Mouse (Mus musculus) limb, embryonic 12.5 days (tissue): ENCODE measurements around the gene Fcrla. TPM values are rescaled to one million over a fixed set of nuclear protein-coding genes. Genes with fewer than 3 reads are reported as not detected.

Source experiments
- ATAC-seq: fragments of 200-750 bp; cut with Nextera tagmentation; 2 replicates; pipeline ENCODE4 v1.8.0; 2017; ENCODE audit warnings: low read depth, moderate TSS enrichment; ENCODE audit not compliant: insufficient number of reproducible peaks, insufficient read depth, low FRiP score, low TSS enrichment
- H3K27ac ChIP-seq: fragments of 300-500 bp; sonication (generic); 2 replicates; pipeline ENCODE4 v1.5.1; 2016; ENCODE audit warnings: mild to moderate bottlenecking, moderate library complexity
- H3K27me3 ChIP-seq: fragments of 300-500 bp; sonication (generic); 2 replicates; pipeline ENCODE4 v1.6.1; 2016; ENCODE audit warnings: mild to moderate bottlenecking, moderate library complexity
- H3K36me3 ChIP-seq: fragments of 300-500 bp; sonication (generic); 2 replicates; pipeline ENCODE4 v1.6.1; 2016; ENCODE audit warnings: mild to moderate bottlenecking, moderate library complexity
- H3K4me1 ChIP-seq: fragments of 300-500 bp; sonication (generic); replicated peaks from 2 replicates; pipeline ENCODE4 v1.6.1; 2016
- H3K4me2 ChIP-seq: fragments of 300-500 bp; sonication (generic); 2 replicates; pipeline ENCODE4 v1.6.1; 2016; ENCODE audit warnings: mild to moderate bottlenecking, moderate library complexity
- H3K4me3 ChIP-seq: fragments of 300-500 bp; sonication (generic); replicated peaks from 2 replicates; pipeline ENCODE4 v1.5.1; 2016; ENCODE audit warnings: mild to moderate bottlenecking
- H3K9ac ChIP-seq: fragments of 300-500 bp; sonication (generic); replicated peaks from 2 replicates; pipeline ENCODE4 v1.6.1; 2016; ENCODE audit warnings: mild to moderate bottlenecking, moderate library complexity
- H3K9me3 ChIP-seq: fragments of 300-500 bp; sonication (generic); 2 replicates; pipeline ENCODE4 v1.6.1; 2016; ENCODE audit warnings: mild to moderate bottlenecking, moderate library complexity
- WGBS: fragments of 180-500 bp; shearing (Covaris S2); methylation state at CpG from one replicate; pipeline ENCODE4 v1.1.7; 2016; 5-methylcytosine and 5-hydroxymethylcytosine counted together
- polyA plus RNA-seq: library from polyadenylated mRNA; unstranded; fragments of >200 nt; fragmentation: Nextera tagmentation; extraction: Ambion mirVana; gene quantifications from 2 replicates; pipeline ENCODE4 v1.2.1, GENCODE M21; 2016

Gene Fcrla
- polyA plus RNA-seq, 1 experiment from 2014 or later = not detected

GRCm38 (mm10) chr1:170903485-170903884, 23.9 kb downstream of the Fcrla start:
- no peak for ATAC-seq
- Histone ChIP-seq H3K27me3 (peaks cover 58% of the 10 kb centered on the region), H3K27ac (no peak overlapping the region), H3K36me3 (no peaks in the 10 kb centered on the region), H3K9ac (no peak overlapping the region), H3K4me2 (no peak overlapping the region), H3K4me3 (no peak overlapping the region), H3K4me1 (peaks cover 14% of the 10 kb centered on the region), H3K9me3 (no peaks in the 10 kb centered on the region)
- WGBS = 80% methylated on average over 5 of the region's 5 CpGs

- no peaks in the 10 kb centered on the region for H3K36me3 ChIP-seq
- H3K4me3 ChIP-seq = 0 out of 2 replicates have a peak overlapping the region, but pooled peaks have one; percentile 15
- peaks cover 44% of the 10 kb centered on the region for H3K27me3 ChIP-seq
- no peak overlapping the region for H3K9ac ChIP-seq
- no peaks in the 10 kb centered on the region for H3K4me1 ChIP-seq
- no peak overlapping the region for H3K27ac ChIP-seq
- 0 out of 2 replicates have a peak, but pooled peaks have one; percentile 27 for ATAC-seq
- H3K9me3 ChIP-seq = no peaks in the 10 kb centered on the region
- WGBS = 32% methylated on average over 10 of the region's 10 CpGs
- H3K4me2 ChIP-seq = no peak overlapping the region
These were observed 25.7 kb downstream of the Fcrla start for GRCm38 (mm10) chr1:170901536-170902238.

- Histone ChIP-seq H3K9ac (no peak overlapping the region), H3K4me1 (no peaks in the 10 kb centered on the region), H3K27ac (no peak overlapping the region), H3K4me2 (no peak overlapping the region), H3K4me3 (no peak overlapping the region), H3K36me3 (no peaks in the 10 kb centered on the region), H3K9me3 (no peaks in the 10 kb centered on the region), H3K27me3 (peaks cover 37% of the 10 kb centered on the region)
- 31% methylated on average over 10 of the region's 10 CpGs for WGBS
- peak; percentile 59; the same call in 1 of the 2 replicates for ATAC-seq
These were observed 26.4 kb downstream of the Fcrla start for GRCm38 (mm10) chr1:170900799-170901467.

GRCm38 (mm10) chr1:170898413-170899075, 28.8 kb downstream of the Fcrla start:
- H3K27me3 ChIP-seq = peaks cover 23% of the 10 kb centered on the region
- no peaks in the 10 kb centered on the region for H3K36me3 ChIP-seq
- H3K4me1 ChIP-seq = no peaks in the 10 kb centered on the region
- H3K9me3 ChIP-seq = no peaks in the 10 kb centered on the region
- no peak overlapping the region for H3K9ac ChIP-seq
- H3K4me2 ChIP-seq = no peak overlapping the region
- H3K27ac ChIP-seq = no peak overlapping the region
- no peak overlapping the region for H3K4me3 ChIP-seq
- 77% methylated on average over 16 of the region's 16 CpGs for WGBS
- no peak for ATAC-seq

- H3K4me2 ChIP-seq = no peak overlapping the region
- no peaks in the 10 kb centered on the region for H3K4me1 ChIP-seq
- WGBS = 82% methylated on average over 5 of the region's 5 CpGs
- no peak for ATAC-seq
- H3K27ac ChIP-seq = no peak overlapping the region
- peaks cover 17% of the 10 kb centered on the region for H3K27me3 ChIP-seq
- no peak overlapping the region for H3K9ac ChIP-seq
- H3K4me3 ChIP-seq = no peak overlapping the region
- no peaks in the 10 kb centered on the region for H3K36me3 ChIP-seq
- H3K9me3 ChIP-seq = no peaks in the 10 kb centered on the region
These were observed 30.6 kb downstream of the Fcrla start for GRCm38 (mm10) chr1:170896651-170897281.

- Histone ChIP-seq H3K9ac (no peak overlapping the region), H3K4me1 (no peaks in the 10 kb centered on the region), H3K9me3 (no peaks in the 10 kb centered on the region), H3K36me3 (no peaks in the 10 kb centered on the region), H3K4me3 (no peak overlapping the region), H3K27ac (no peak overlapping the region), H3K4me2 (no peak overlapping the region), H3K27me3 (peaks cover 16% of the 10 kb centered on the region)
- WGBS = 68% methylated on average over 9 of the region's 9 CpGs
- ATAC-seq = no peak
These were observed 32.5 kb downstream of the Fcrla start for GRCm38 (mm10) chr1:170894603-170895602.

GRCm38 (mm10) chr1:170892279-170892678, 35.1 kb downstream of the Fcrla start:
- H3K36me3 ChIP-seq = no peaks in the 10 kb centered on the region
- 74% methylated on average over 1 of the region's 1 CpGs for WGBS
- no peaks in the 10 kb centered on the region for H3K4me1 ChIP-seq
- H3K4me3 ChIP-seq = no peak overlapping the region
- no peak for ATAC-seq
- H3K9ac ChIP-seq = no peak overlapping the region
- no peaks in the 10 kb centered on the region for H3K9me3 ChIP-seq
- peaks cover 7% of the 10 kb centered on the region; the same call in 1 of the 2 replicates for H3K27me3 ChIP-seq
- no peak overlapping the region for H3K4me2 ChIP-seq
- no peak overlapping the region for H3K27ac ChIP-seq

- Histone ChIP-seq H3K27ac (no peak overlapping the region), H3K4me3 (no peak overlapping the region), H3K36me3 (no peaks in the 10 kb centered on the region), H3K9ac (no peak overlapping the region), H3K4me1 (no peaks in the 10 kb centered on the region), H3K27me3 (peaks cover 7% of the 10 kb centered on the region; the same call in 1 of the 2 replicates), H3K4me2 (no peak overlapping the region), H3K9me3 (no peaks in the 10 kb centered on the region)
- WGBS = 56% methylated on average over 2 of the region's 2 CpGs
- ATAC-seq = no peak
These were observed 35.7 kb downstream of the Fcrla start for GRCm38 (mm10) chr1:170891646-170892045.

- no peak overlapping the region for H3K4me2 ChIP-seq
- ATAC-seq = no peak
- H3K9me3 ChIP-seq = no peaks in the 10 kb centered on the region
- H3K36me3 ChIP-seq = no peaks in the 10 kb centered on the region
- peaks cover 7% of the 10 kb centered on the region; the same call in 1 of the 2 replicates for H3K27me3 ChIP-seq
- H3K4me3 ChIP-seq = no peak overlapping the region
- no peak overlapping the region for H3K27ac ChIP-seq
- no peak overlapping the region for H3K9ac ChIP-seq
- WGBS = 75% methylated on average over 4 of the region's 4 CpGs
- H3K4me1 ChIP-seq = peaks cover 4% of the 10 kb centered on the region
These were observed 38.1 kb downstream of the Fcrla start for GRCm38 (mm10) chr1:170889310-170889709.

GRCm38 (mm10) chr1:170886044-170886458, 41.3 kb downstream of the Fcrla start:
- H3K36me3 ChIP-seq = peaks cover 7% of the 10 kb centered on the region
- peaks cover 9% of the 10 kb centered on the region for H3K4me1 ChIP-seq
- WGBS = 20% methylated on average over 6 of the region's 6 CpGs
- no peak for ATAC-seq
- H3K9ac ChIP-seq = no peak overlapping the region
- no peaks in the 10 kb centered on the region for H3K9me3 ChIP-seq
- peak overlapping the region; percentile 15; the same call in 1 of the 2 replicates for H3K4me2 ChIP-seq
- H3K27ac ChIP-seq = no peak overlapping the region
- no peak overlapping the region for H3K4me3 ChIP-seq
- peaks cover 4% of the 10 kb centered on the region; the same call in 1 of the 2 replicates for H3K27me3 ChIP-seq
